Mouse (Mus musculus) R1 (cell line): ENCODE results near the gene Tpst2.

Experiments used
- DNase-seq: peaks from one replicate; pipeline ENCODE4 v3.0.0-alpha.2; 2018; ENCODE audit warnings: low read depth, low spot score

Gene Tpst2

DNA sequence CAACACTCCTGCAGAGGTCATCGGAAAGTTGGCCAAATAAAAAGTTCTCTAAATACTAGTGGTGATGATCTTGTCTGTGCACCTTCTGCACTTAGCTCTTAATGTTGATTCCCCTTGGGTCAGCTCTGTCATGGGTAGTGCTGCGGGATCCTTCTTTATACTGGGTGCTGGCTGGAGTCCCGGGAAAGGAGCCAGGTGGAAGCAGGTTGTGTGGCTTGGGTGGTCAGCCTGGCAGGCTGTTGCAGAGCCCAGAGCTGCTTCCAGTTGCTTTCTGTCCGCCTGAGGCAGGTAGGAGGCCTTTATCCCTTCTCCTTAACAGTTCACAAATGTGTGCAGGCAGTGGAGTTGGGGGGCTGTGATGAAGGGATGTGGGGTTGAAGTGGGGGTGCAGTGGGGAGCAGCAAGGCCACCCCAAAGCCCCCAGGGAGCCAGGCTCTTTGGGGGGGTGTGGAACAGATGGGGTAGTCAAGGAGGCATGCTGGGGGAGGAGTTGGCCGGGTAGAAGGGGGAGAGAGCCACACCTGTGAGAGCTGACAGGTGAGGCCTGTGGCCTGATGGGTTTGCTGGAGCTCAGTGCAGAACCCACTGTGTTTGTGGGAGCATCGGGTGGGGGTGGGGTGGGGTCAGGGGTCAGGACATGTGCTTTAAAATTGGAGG is 5.8 kb downstream of the Tpst2 start:
- no peak for DNase-seq

DNA sequence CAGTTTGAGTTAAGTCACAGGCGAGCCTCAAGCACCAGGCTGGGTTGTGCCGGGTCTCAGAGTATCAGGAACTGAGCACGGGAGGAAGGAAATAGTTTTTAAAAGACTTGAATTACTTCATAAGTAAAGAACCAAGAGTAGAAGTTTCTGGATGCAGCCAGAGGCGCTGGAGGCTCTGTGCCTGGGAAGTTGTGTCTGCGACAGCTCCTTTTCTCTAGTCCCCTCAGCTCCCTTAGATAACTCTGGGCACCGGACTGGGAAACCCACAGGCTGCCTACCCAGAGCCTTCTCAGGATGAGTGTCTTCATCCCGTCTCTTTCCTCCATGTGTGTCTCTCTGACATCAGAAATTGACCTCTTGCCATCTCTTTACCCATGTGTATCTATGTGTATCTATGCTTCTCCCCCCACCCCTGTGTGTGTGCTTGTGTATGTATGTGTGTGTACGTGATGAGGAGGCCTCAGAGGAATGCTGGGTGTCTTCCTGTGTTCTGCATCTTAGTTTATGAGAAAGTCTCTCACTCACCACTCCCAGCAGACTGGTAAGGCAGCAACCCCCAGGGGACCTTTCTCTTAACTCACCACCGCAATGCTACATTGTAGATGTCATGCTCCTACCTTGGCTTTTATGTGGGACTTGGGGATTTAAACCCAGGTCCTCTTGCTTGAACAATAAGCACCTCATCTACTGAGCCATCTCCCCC is 6.4 kb downstream of the Tpst2 start:
- no peak for DNase-seq

DNA sequence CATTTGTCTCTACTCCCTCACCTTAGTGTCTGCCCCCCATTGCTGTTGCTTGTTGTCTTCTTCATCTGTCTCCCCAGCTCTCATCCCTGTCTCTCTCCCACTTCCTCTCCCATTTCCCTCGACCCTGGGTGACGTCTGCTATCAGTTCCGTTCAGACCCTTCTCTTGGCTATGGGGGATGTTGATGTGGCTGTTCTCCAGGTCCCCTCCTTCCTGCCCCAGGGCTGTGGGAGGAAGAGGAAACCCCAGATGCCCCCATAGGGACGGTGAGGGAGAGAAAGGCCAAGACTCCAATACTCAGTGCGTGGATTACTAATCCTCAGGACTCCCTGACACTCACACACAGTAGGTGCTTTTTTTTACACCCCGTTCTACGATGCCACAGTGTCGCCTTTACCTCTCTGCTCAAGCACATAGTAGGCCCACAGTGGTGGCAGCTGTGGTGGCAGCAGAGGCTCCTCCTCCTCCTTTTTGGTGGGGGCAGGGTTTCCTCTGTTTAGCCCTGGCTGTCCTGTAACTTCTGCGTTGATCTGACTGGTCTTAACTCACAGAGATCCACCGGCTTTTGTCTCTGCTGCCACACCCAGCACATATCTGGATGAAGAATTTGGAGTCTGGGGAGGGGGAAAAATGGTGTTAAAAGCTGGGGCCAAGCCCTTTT is 7.2 kb downstream of the Tpst2 start:
- DNase-seq = peak; percentile 95

DNA sequence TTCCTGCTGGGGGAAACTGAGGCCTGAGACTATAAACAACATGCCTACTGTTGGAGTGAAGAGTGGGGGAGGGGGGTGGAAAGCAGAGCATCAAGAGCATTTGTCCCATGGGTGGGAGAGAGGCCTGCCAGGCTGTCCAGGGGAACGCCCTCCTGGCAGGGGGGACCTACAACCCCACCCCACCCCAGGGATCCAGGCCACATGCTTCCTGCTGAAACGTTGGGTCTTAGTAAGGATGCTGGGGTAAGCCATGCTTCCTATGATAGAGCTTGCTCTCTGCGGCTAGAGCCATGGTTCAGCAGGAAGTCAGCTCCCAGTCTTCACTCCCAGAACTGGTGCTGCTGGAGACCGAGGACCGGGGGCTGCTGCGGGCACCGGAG is 7.7 kb downstream of the Tpst2 start:
- DNase-seq = no peak

DNA sequence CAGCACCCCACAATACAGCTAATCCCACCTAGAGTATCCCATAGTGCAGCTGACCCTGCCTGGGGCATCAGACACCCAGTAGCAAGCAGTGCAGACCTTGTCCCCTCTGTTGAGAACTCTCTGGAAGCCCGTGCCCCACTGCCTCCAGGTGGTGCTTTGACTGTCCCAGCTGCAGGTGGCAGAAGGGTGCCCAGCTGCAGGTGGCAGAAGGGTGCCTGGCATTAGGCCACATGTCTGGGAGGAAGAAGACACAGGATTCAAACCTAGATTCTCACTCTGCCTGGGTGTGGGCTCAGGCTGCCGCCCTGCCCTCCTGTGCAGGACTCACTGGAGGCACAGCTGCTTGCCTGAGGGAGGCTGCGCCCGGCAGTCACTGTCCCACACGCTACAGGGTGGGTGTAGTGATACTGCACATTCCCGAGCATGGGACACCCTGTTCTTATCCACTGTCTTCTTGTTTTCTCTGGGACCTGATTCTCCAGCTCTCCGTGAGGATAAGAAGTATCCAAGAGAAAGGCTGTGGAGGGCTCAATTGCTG is 9.1 kb downstream of the Tpst2 start:
- no peak for DNase-seq

DNA sequence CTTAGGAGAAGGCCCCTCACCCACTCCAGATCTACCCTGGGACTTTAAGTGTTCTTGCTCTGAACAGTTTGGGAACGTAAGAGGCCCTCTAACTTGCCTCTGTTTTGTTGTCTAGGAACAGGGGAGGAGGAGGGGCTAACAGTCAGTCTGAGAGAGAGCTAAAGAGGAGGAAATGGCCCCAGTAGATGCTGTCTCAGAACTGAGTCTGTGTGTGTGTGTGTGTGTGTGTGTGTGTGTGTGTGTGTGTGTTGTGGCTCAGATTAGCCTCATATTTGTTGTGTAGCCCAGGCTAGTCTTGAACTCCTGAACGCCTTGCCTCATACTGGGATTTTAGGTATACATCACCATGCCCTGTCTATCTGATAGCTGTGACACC is 10.1 kb downstream of the Tpst2 start:
- DNase-seq = no peak

DNA sequence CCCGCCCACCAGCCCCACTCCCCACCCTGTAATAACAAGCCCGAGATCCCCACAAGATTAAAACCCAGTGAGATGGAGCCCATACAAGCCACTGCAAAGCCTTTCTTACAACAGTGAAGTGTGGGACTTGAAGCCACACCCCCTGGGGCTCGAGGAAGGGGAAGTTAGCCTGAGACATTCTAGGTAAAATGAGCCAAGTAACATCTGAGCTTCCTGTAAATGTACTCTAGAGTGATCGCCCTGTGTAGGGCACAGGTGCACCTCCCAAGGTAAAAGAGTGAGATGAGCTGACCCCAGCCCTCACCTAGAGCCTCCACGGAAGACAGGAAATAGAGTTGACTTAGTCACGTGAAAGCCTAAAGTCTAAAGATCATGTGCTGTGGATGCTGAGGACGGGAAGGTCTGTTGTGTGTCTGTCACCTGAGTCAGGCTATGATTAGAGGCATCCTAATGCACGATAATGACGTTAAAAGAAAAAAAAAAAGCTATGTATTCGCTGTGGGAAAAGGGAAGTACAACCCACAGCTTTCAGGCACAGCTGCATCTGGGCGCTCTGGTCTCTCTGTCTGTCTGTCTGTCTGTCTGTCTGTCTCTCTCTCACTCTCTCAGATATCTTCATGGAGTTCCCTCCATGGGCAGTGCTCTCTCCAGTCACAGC is 10.6 kb downstream of the Tpst2 start:
- no peak for DNase-seq

DNA sequence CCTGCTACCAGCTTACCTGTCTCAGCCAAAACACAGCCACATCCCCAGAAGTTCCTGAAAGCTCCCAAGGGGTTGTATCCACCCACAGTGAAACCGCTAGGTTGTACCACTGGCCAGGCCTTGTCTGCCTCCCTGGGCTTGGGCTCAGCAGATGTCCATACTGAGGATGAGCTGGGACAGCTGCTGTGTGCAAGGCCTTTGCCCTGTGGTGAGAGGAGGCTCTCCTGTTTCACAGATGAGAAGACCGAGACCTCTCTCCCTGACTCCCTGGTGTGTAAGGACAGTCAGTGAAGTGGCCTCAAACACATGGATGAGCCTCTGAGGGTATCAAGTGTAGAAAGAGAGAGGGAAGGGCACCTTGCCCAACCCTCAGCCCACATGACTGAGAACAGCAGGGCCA is 11.2 kb downstream of the Tpst2 start:
- no peak for DNase-seq

DNA sequence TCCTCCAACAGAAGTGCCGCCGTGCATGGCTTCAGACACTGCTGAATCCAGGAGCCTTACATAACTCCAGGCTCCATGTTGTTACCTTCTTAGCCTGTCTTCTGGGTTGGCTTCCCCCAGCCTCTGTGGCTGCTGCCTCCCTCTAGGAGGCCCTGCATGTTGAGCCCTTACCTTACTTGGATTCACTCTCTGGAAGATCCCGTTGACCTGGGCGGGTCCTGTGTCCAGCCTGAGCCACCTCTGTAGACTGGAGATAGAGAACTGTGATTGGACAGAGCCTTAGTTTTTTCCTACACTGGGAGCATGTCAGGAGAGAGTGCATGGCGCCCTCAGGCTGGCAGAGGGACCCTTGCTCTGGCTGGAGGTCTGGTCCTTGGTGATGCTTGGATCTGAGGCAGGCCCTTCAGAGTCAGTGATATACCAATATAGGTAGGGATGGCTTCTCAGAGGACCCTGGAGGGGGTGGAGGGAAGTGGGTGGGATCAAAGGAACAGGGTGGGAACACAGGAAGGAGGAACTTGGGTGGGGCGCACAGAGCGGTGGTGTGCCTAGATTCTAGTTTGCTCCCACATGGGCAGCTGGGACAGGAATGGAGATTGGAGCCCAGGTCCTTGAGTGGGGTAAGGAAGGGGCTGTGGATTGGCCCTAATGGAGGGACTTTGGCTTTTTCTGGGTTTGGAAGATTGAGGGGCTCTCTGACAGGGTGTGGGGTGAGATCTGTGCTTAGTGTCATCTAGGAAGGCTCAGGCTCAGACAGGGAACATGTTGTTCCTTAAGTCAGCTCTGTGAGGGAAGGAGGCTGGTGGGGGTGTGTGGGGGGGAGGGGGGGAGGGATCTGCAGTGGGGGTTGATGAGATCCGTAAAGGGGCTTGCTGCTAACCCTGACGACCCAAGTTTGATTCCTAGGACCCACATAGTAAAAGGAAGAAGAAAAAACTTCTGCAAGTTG is 12.0 kb downstream of the Tpst2 start:
- DNase-seq = no peak

DNA sequence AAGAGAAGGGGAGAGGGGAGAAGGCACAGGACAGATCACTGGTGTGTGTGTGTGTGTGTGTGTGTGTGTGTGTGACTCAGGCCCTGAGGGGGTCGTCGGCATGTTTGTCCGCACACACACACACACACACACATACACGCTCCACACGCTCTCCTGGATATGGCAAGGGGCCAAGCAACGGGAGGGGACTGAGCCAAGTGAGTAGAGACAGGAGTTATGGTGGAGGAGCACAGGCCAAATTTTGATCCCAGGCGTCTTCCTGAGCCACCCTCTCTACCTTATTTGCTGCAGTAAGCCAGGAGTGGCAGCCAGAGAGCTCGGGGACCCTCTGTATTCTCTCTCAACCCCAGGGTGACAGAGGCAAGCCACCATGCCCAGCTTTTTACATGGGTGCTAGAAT is 12.7 kb downstream of the Tpst2 start:
- DNase-seq = no peak

DNA sequence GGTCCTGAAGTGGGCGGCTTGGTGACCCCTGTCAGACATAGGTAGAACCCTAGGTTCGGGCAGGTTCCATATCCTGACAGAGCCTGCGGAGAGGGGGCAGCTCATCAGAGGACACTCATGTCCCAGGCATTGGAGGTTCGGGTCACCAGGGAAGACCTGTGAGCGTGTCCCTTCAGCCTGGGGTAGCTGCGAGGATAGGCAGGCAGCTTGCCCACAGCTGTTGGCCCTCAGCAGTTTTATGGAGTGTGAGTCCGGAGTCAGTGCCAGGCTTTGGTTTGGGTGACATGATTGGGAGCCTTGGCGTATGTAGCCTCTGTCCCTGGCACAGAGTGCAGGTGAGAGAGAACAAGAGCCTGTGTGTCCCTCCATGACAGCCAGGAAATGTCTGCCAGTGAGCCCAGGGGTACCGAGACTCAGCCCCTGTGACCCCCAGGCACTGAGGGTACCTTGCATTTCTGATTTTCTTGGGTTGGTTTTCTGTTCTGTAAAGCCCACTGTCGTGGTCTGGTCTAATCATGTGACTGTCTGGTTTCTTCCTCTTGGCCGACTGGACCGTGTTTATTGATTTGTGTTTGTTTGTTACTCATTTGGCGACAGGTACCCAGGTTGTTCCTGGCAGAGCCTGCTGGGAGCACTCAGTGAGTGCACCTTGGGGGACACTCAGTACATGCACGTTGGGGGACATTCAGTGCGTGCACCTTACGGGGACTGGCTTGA is 13.5 kb downstream of the Tpst2 start:
- no peak for DNase-seq

DNA sequence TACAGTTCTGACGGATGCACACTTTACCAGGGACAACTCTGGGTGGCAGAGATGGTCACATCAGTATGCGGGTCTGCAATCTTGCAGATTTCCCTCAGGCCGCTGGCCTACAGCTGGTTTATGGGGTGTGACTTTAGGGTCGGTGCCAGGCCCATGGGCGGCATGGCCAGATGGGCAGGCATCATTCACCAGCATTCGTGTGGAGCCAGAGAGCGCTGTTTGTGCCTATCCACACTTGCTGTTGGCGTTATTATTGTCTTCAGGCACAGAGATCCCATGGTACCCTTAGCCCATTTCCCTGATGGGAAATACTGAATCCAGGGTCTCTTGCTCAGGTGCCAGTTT is 14.0 kb downstream of the Tpst2 start:
- DNase-seq = no peak

DNA sequence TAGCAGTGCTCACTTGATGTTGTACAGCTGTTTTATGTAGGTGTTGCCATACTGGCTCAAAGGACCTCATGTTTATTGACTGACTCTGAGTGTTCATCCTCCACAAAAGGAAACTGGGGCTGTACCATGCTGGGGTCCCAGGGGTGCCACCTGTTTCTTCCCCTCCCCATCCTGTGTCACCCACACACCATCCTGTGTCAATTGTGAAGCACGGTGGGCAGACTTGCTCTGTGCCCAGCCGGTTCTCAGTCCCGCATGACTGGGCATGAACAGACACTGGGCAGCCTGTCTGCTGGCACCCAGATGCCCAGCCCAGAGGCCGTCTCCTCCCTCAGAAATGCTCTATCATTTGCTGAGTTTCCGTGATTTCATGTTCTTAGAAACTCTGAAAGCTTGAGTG is 15.4 kb downstream of the Tpst2 start:
- no peak for DNase-seq

DNA sequence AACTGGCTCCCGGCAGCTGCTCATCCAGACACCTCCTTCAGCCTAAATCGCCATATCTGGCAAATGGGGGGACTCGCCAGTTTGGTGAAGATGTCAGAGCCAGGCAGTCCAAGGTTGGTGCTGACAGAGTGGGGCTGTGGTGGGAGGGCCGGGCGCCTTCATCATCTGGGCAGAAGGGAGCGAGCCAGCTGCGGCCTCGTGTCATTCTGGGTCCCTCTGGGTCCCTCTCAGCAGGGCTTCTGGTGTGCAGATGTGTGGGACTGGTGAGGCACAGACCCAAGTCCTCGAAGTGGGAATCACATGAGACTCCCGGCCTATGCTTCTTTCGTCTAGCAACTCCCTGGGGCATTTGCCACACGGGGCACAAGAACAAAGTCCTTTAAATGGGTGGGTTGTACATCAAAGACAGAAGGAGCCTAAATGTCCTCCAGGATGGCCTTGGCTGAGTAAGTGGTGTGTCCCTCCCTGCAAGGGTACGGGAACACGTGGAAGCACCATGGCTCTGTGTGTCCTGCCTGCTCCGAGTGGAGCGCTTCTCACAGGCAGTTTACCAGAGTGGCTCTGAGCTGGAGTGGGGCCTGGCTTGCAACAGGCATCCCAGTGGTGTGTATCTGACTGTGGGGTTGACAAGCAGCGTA is 16.0 kb downstream of the Tpst2 start:
- DNase-seq = no peak

DNA sequence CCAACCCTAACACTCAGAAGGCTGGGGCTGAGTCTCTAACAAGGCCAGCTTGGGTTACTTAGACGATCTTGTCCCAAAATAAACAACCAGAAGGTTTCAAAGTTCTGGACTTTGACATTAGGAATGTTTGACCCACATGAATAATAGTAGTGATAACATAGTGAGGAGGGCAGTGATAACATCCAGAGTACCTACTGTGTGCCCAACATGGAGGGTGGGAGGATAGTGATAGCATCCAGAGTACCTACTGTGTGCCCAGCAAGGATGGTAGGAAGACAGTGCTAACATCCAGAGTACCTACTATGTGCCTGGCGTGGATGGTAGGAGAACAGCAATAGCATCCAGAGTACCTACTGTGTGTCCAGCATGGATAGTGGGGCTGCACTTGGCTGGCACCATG is 17.3 kb downstream of the Tpst2 start:
- DNase-seq = no peak

DNA sequence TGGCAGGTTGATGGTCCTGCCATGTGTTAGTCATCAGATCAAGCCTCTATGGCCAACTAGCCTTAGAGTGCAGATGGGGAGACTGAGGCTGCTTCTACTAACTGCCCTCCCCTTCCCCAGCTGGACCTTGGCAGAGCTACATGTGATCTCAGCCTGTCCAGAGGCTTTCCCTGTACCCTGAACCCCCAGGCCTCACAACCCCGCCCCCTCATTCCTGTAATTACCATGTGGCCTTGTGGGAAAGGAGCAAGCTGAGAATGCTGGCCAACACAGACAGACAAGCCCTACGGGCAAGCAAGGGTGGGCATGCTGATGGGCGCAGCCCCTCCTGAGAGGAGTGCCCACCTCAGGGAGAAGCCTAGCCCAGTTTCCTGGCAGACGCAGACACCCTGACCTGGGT is 18.2 kb downstream of the Tpst2 start:
- DNase-seq = no peak

DNA sequence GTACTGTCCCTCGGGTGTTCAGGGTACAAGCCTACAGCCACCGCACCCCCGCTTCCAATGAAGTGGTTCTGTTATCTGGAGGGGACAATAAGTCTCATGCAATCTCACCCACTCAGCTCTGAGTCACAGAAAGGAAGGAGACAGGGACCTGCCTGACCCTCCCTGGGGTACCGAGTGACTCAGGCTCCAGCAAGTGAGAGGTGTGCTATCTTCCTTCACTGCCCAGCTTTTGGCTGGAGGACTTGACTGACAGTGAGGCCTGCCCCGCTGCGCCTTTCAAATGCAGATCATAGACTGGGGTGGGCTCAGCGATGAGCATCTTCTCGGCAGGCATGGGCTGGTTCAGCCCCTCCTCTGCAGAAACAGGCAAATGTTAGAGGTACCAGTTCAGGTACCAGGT is 18.7 kb downstream of the Tpst2 start:
- peak; percentile 80 for DNase-seq

DNA sequence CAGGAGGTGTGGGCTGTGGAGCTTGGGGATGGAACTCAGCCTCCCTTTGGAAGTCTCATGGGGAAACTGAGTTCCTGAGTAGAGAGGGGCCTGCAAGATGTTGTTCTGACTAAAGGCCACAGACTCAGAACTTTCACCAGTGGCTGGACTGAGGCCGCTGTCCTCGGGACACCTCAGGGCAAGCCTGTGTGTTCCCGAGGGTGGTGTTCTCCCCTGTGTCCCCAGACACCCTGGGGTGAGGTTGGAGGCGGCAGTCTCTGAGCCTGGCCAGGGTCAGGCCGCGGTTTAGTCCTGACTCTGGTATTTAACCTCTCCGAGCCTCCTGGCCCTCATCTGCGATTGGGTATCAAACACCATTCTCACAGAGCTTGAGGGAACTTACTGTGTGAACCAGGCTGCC is 19.1 kb downstream of the Tpst2 start:
- no peak for DNase-seq

DNA sequence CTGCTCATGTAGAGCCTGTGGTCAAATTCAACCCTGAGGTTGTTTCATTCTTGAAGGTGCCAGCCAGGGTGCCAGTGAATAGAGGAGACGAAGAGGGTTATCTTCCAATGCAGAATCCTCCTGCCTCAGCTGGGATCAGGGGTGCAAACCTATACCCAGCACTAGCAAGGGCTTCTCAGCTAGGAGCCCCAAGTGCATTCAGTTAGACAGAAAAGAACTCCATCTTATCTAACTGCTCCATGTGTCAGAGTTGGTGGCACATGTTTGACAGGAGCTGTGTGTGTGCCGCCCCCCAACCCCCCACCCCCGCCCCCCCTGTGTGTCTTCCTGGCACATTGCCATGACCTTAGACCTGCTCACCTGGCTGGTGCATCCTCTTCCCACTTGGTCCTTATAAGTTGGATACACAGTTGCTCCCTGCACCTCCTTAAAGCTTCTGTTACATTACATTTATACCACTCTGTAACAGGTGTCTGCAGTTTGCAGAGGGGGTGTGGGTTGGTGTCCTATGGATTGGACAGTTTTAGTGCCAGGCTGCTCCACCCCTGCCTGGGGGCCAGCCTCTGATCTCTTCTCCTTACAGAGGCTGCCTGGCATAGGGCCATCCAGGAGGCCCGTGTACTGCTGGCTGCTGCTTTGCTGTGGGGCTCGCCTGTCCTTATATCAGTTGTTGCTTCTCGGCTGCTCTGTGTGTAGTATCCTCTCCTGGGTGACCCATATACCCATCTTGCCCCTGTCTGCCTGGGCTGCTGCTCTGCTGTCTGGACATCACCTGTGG is 20.1 kb downstream of the Tpst2 start:
- DNase-seq = no peak
